Mouse (Mus musculus) lung, adult 2 months (tissue): Measurements from ENCODE around the gene Me3. TPM values are rescaled to one million over a fixed set of nuclear protein-coding genes. Genes with fewer than 3 reads are reported as not detected.

Source experiments
- DNase-seq: peaks from one replicate; pipeline ENCODE4 v3.0.0; 2022
- H3K4me1 ChIP-seq: fragments of 200-500 bp; 2 replicates; pipeline ENCODE4 v1.6.1; 2011; ENCODE audit warnings: low read length; ENCODE audit not compliant: control insufficient read depth, insufficient read depth
- H3K4me3 ChIP-seq: fragments of 200-500 bp; replicated peaks from 2 replicates; pipeline ENCODE3; 2011; ENCODE audit warnings: low read depth, mild to moderate bottlenecking, control low read depth, low read length; ENCODE audit errors: extremely low read depth
- CTCF ChIP-seq: fragments of 200-500 bp; IDR thresholded peaks from 2 replicates; pipeline ENCODE4 v1.5.1; 2011; ENCODE audit warnings: mild to moderate bottlenecking, low read length, control low read depth; ENCODE audit not compliant: insufficient read depth
- POLR2A ChIP-seq: fragments of 200-500 bp; IDR thresholded peaks from 2 replicates; pipeline ENCODE4 v1.6.1; 2011; ENCODE audit warnings: low read depth, mild to moderate bottlenecking, control low read depth, low read length, borderline replicate concordance; ENCODE audit errors: extremely low read depth
- WGBS: fragments of 180-500 bp; shearing (Covaris S2); methylation state at CpG from one replicate; pipeline ENCODE4 v1.1.7; 2018; 5-methylcytosine and 5-hydroxymethylcytosine counted together
- polyA plus RNA-seq: library from polyadenylated mRNA; depleted of rRNA; stranded (reverse); fragments of >200 nt; gene quantifications from 2 replicates; pipeline ENCODE4 v1.2.3, GENCODE M21; 2012

Gene Me3
- polyA plus RNA-seq, 1 experiment = 5.4 TPM

DNA sequence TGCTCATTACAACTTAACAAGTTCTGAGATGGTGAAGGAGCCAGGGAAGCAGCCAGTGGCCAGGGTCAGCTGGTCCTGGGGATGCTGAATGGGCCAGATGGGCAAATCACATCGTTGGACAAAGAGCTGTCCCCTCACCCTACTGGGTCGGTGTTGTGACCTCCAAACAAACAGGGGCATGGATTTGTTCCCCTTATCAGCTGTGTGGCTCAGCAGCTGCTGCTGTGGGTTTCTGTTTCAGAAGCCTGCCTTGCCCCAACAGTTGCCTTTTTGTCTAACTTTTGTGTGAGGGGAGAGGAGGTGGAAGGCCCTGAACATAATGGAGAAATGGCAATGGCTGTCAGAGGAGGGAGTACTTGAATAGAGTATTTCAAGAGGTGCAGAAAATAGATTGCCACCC lies 4.2 kb upstream of the Me3 start:
- Histone ChIP-seq H3K4me3 (no peak overlapping the region), H3K4me1 (peaks cover 2% of the 10 kb centered on the region)
- DNase-seq = no peak
- 25% methylated on average over 2 of the region's 2 CpGs for WGBS
- TF ChIP-seq POLR2A = no peak
- TF ChIP-seq CTCF = no peak

DNA sequence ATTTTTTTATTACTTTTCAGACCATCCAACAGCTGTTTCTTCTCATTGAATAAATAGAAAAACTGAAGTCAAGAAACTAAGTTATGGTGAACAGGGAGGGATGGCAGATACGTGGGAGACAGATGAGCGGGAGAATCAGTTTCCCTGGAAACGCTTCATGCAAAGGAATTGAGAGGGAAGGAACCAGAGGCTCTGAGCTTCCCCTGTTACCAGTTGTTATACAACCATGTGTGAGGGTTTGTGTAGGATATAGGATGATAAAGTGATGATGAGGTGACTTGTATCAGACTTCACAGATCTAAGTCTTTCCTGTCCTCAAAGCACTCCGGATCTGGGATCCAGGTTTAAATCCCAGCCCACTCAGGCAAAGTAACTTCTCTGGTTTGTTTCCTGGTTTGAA lies 3.2 kb upstream of the Me3 start:
- 74% methylated on average over 4 of the region's 4 CpGs for WGBS
- peaks cover 4% of the 10 kb centered on the region for H3K4me1 ChIP-seq
- TF ChIP-seq CTCF = no peak
- no peak for TF ChIP-seq POLR2A
- no peak for DNase-seq
- H3K4me3 ChIP-seq = no peak overlapping the region

DNA sequence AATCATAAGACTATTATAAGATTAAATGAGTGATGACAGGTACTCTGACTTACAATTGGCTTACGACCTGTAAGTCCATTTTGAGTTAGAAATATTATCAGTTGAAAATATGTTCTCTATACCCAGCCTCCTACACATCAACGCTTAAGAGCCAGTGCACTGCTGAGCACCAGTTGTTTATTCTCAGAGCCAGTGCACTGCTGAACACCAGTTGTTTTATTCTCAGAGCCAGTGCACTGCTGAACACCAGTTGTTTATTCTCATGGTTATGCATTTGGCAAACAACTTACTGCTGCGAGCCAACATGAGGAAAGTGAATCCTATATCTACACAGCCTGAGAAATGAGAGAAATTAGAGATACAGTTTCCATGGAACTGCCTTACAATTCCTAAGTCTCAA lies 2.3 kb upstream of the Me3 start:
- TF ChIP-seq POLR2A (no peak), CTCF (no peak)
- Histone ChIP-seq H3K4me1 (peaks cover 4% of the 10 kb centered on the region), H3K4me3 (no peak overlapping the region)
- WGBS = 50% methylated on average over 3 of the region's 3 CpGs
- DNase-seq = no peak

DNA sequence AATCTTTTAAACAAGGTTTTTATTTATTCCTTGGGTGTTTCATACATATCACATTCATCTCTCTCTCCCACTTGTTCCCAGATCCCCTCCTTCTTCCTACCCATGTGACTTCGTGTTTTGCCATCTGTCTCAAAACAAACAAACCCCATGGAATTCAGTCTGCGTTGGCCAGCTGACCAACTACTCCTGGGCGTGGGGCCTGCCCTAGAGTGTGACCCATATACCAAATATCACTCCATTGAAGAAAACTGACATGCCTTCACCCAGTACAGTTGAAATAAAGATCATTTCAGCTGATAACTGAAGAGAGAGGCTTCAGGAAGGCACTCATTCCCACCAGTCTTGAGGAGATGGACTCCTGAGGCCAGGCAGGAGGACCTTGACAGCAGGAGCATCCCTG lies 1.4 kb upstream of the Me3 start:
- no peak for TF ChIP-seq POLR2A
- no peak for TF ChIP-seq CTCF
- no peak for DNase-seq
- H3K4me1 ChIP-seq = peaks cover 4% of the 10 kb centered on the region
- 32% methylated on average over 3 of the region's 3 CpGs for WGBS
- H3K4me3 ChIP-seq = no peak overlapping the region

DNA sequence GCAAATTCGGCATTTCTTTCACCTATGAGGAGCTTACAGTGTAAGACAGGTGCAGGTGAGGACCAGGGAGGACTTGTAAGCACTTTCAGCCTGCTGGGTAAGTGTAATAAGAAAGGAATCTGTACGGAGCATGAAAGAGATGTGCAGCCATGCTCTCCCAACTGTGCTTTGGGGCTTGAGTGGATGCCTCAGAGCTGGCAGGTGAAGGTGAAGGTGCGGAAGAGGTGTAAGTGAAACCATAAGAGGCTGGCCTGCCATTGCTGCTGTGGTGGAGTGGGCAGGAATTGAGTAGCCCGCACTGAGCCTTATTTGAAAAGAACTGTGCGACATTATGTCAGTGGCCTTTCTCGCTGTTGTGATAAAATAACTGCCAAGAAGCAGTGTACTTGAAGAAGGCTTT lies 8.3 kb downstream of the Me3 start:
- Histone ChIP-seq H3K4me1 (no peaks in the 10 kb centered on the region), H3K4me3 (no peak overlapping the region)
- TF ChIP-seq CTCF = no peak
- no peak for TF ChIP-seq POLR2A
- DNase-seq = no peak
- 68% methylated on average over 6 of the region's 6 CpGs for WGBS

DNA sequence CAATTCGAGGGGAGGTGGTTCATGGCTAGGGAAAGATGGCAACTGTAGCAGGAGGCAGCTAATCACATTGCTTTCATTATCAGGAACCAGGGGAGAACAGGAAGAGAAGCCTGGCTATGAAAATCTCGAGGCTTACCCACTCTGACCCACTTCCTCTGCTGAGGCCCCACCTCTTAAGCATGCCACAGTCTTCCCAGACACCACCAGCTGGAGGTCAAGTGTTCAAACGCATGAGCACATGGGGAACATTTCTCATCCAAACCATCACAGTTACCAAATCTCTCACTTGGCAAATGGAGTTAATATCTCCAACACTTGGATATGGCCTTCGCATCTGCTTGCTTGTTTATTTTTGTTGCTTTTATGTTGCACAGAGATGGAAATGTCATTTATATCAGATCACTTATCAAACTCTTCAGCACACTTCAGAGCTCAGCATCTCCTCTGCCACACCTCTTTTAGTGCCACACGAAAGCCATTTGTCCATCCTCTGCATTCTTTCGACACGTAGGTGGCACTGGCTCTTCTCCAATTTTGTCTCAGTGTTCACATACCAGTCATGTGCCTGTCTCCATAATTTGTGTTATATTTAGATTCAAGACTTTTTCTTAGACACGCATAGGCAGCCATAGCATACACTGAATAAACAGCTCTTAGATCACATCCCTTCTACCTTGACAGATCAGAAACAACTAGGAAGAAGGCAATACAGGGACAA lies 8.9 kb downstream of the Me3 start:
- 43% methylated on average over 8 of the region's 8 CpGs for WGBS
- H3K4me1 ChIP-seq = no peaks in the 10 kb centered on the region
- H3K4me3 ChIP-seq = no peak overlapping the region
- TF ChIP-seq CTCF = no peak
- TF ChIP-seq POLR2A = no peak
- no peak for DNase-seq

DNA sequence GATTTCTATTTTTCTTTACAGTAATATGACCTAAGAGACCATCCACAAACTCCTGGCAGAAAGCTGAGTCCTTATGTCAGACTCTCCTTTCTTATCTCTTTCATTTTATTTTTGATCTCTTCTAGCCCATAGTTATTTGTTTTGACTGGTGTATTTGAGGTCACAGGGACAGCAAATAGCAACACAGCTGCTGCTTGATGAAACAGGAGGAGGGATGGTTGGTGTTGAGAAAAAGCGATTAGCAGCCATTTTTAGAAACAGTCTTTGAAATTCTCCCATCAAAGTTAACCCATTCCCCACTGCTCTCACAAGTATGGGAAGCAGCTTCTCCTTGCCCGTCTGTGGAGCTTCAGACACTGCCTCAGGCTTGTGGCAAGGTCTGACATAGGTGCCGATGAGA lies 12.8 kb downstream of the Me3 start:
- no peaks in the 10 kb centered on the region for H3K4me1 ChIP-seq
- TF ChIP-seq CTCF (no peak), POLR2A (no peak)
- 69% methylated on average over 3 of the region's 3 CpGs for WGBS
- no peak overlapping the region for H3K4me3 ChIP-seq
- DNase-seq = no peak

DNA sequence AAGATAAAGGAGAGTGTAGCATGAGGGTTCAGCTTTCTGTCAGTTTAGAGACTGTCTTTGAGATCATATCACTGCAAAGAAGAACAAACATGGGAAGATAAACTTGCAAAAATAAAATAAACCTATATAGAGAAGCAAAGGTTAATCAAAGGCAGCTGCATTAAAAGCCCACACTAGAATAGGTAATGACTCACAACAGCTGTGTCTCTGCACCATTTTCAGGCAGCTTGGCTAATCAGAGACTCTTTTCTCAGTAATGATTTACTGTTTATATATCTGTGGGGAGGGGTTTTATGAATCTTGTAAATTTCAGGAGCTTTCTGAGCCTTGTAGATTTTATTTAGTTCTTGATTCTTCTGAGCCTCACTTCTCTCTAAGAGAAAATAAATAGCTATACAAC lies 15.7 kb downstream of the Me3 start:
- Histone ChIP-seq H3K4me3 (no peak overlapping the region), H3K4me1 (no peaks in the 10 kb centered on the region)
- no peak for TF ChIP-seq POLR2A
- no peak for TF ChIP-seq CTCF
- DNase-seq = no peak

DNA sequence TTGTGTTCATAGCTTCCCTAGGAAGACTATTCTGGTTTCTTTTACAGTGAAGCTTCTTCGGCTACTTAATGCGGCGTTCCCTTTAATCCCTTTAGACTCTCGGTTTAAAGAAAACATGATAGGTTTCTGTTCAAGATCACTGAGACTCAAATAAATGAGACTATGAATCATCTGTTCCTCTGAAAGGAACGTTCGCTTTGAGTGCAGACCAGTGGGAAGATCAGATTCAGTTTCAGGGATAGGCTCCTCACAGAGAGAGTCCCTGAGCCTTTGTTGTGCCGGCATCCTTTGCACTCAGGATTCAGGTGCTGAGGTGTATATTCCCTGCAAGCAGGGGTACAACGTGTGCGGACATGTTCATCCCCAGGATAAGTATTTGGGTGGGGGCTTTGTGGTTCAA lies 25.0 kb downstream of the Me3 start:
- TF ChIP-seq CTCF (no peak), POLR2A (no peak)
- 83% methylated on average over 9 of the region's 9 CpGs for WGBS
- H3K4me3 ChIP-seq = no peak overlapping the region
- DNase-seq = no peak
- no peaks in the 10 kb centered on the region for H3K4me1 ChIP-seq

DNA sequence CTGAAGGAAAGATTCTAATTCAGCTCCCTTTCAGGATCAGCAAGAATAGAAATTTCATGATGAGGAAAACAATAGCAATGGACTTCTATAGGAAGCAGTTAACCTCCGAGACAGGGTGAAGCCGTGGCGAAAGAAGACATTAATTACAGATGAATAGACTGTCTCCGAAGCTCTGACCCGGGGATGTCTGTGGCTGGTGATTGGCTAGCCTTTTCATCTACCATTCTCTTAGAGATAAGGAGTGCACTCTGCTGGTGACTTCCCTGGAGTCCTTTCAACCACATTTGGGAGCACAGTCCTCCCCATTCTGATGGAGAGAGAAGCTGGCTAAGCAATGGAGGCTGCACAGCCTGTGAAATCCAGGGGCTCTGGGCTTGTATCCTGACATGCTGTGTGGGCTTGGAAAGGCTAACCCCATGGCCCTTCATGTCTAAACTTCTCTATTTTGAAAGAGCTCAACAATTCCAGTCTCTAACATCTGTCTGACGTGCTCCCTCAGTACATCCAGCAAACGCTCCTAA lies 25.6 kb downstream of the Me3 start:
- no peak for TF ChIP-seq CTCF
- no peak for TF ChIP-seq POLR2A
- 62% methylated on average over 7 of the region's 7 CpGs for WGBS

DNA sequence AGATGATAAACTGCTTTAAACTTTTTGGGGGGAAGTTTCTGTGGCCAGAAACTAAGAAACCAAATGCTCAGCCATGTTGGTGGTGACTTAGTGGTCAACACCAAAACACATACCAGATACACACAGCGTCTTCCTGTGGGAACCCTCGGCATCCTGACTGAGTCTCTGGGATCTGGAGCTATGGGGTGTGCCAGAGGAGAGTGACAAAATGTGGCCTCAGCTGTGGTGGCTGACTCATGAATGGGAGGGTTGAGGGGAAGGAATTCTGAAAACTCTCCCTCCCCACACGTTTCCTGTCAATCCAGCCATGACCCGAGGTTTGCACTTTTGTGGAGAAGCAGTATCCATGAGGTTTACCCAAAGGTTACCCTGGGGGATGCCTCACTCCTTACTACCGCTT lies 32.0 kb downstream of the Me3 start:
- TF ChIP-seq POLR2A = no peak
- TF ChIP-seq CTCF = no peak
- no peak for DNase-seq
- no peaks in the 10 kb centered on the region for H3K4me1 ChIP-seq
- WGBS = 51% methylated on average over 5 of the region's 5 CpGs
- H3K4me3 ChIP-seq = no peak overlapping the region

More for the DNA sequence above, 25.6 kb downstream of the Me3 start:
- no peaks in the 10 kb centered on the region for H3K4me1 ChIP-seq
- no peak for DNase-seq
- no peak overlapping the region for H3K4me3 ChIP-seq
